Mouse (Mus musculus) cerebellum, adult 11-12 months (tissue): Measurements from ENCODE around the gene S100a14.

Experiments used
- DNase-seq: peaks from one replicate; pipeline ENCODE4 v3.0.0; 2022

The S100a14 gene

GRCm38 (mm10) chr3:90526580-90526979 lies at the start of gene S100a14:
Gene S100a14 (plus strand): TSS chr3:90526856.
- DNase-seq: no peak

DNA sequence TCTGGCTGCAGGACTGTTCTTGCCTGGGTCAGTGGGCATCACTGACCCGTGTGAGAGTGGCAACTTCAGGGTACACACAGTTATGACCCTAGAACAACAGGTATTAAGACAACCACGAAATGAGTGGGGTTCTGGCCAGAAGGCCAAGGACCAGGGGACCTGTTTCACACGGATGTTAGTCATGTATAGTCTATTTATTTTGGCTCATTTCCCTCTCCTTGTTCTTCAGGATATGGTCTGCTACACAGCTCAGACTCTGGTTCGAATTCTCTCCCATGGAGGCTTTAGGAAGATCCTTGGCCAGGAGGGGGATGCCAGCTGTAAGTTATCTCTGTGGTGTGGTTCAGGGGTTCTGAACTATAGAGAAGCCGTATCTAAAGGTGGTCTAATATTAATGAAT lies 39.7 kb upstream of the S100a14 start:
- DNase-seq: no peak

DNA sequence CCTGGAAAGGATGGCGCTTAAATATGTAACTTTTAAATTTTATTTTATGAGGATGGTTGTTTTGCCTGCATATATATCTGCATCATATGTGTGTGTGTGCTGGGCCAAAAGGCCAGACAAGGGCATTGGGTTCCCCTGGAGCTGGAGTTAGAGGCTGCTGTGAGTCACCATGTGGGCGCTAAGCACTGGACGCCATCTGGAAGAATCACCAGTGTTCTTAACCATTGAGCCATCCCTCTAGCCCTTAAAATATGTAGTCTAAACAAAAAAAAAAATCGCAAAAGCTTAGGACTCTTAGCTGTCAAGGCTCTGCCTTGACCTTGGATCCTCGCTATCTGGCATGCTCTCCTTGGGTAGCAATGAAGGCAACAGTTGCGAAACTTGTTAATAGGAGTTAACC lies 38.1 kb upstream of the S100a14 start:
- no peak for DNase-seq

DNA sequence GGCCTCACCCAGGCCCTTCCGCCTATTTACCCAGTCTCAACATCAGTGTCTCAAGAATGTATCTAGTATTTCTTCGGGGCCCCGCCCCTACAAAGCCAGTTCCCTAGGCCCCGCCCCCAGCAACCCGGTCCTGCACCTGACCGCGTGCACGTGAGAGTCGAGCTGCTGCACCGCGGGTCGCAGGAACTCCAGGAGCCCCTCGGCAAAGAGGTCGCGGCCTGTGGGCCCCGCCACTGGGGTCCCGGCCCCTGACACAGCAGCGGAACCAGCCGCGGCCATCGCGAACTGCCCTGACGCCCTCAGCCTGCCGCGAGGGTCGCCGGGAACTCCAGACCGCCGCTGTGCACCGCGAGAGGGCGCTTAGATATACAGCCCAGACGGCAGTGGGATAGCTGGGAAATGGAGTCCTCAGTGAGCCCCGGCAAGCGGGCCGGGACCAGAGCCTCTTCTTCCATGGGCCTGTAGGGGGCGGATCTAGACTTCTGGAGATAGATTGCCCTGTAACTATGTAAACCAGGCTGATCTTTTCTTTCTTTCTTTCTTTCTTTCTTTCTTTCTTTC lies 35.9 kb upstream of the S100a14 start, which contains the start of gene Snapin:
Gene Snapin (minus strand): TSS at position 338 of the 561 bp plus-strand sequence.
- DNase-seq: peak; percentile 94

GRCm38 (mm10) chr3:90491350-90491749 lies 35.3 kb upstream of the S100a14 start:
- peak; percentile 47 for DNase-seq

DNA sequence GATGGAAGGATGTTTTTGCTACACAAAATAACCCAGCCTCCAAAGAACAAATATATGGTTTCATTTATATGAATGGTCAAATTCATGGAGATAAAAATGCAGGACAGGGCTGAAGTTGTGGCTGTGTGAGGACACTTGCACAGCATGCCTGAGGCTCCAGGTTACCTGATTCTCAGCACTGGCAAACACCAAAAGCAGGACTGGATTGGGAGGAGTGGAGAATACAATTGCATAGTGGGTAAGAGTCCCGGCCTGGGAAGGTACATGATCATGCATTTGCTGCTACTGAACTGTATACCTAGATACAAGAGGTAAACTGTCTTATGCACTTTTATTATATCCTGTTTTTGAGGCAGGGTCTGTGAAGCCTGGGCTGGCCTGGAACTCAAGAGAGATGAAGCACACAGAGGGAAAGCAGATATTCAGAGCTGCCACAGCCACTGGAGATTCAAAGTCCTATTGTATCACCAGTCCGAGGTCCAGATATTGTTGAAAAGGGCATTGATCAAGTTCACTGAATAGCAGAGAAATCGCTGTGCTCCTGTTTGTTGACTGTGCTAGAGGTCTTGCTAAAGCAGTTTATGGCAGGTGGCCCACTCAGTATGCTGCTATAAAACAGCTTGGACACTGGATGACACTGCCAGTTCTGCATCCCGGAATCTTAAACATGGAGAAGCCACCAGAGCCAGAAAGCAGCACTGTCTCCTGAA lies 32.7 kb upstream of the S100a14 start:
- no peak for DNase-seq

- peak; percentile 11 for DNase-seq
Measured at GRCm38 (mm10) chr3:90495850-90496525, 30.7 kb upstream of the S100a14 start.

GRCm38 (mm10) chr3:90497597-90497996 lies 29.1 kb upstream of the S100a14 start:
- DNase-seq: no peak

- no peak for DNase-seq
Measured at GRCm38 (mm10) chr3:90503444-90503843, 23.2 kb upstream of the S100a14 start.

DNA sequence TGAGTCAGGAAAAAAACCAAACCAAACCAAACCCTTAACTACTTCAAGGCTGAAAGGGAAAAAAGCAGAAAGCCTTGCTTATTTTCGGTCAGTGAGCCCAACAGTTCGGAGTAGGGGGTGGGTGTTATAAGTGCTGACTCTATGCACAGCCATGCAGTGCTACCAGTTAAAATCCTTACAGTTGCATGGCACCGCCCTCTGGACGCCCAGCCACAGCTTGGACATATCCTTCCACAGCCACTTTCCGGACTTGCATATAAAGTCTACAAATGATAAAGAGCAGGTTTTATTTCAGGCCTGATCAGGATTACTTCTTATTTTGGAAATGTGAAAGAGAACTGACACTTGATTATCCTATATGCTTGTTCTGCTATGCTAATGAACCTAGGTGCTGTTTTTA lies 21.4 kb upstream of the S100a14 start:
- DNase-seq: no peak

DNA sequence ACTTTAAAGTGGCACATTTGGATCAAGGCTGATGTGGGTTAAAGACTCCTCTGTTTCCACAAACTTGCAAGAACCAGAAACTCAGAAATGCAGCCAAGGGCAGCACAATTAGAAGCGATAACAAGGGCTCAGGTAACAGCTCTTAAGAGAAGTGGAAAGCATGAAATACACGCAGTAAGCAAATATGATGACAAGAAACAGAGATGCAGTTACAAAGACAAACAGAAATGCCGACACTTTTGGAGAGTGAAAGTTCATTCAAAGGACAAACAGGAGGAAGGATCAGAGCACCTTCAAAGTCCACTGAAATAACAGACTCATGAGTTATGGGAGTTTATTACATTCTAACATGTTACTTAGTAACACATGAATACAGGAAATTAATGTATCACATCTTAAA lies 20.3 kb upstream of the S100a14 start:
- no peak for DNase-seq

- DNase-seq: no peak
Measured at GRCm38 (mm10) chr3:90508287-90508949, 18.2 kb upstream of the S100a14 start.

DNA sequence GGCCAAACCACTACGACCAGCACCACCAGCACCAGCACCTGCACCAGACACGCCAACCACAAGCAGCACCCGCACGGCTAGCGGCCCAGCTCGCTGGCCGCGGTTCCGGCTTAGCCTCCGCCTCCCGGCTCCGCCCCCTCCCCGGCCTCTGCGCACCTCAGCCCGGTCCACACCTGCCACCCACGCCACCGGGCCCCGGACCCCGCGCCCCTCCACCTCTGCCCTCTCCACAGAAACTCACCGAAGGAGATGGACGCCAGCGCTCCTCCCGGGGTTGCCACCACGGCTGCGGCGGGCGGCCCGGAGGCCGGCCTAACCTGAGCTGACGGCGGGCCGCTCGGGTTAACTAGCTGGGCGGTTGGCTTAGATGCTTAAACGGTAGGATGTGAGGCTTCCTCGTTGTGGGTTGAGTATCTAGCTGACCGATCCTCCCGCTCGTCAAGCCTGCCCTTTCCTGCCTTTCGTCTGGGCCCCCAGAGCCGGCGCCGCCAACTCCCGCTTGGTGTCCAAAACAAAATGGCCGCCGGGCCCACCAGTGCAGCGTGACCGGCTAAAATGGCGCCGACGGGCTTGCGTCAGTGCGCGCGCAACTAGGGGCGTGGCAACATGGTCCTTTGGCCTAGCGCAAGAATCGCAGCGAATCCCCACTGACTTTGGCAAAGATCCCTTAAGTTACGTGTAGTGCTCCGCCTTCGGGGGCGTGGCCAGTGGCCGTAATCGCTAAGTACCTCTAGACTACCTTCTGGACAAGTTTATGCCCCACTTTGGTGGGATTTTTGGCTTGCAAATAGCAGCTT lies 17.5 kb upstream of the S100a14 start, which contains the start of gene Chtop:
Gene Chtop (minus strand): TSS at position 549 of the 797 bp plus-strand sequence.
- DNase-seq: peak; percentile 98

DNA sequence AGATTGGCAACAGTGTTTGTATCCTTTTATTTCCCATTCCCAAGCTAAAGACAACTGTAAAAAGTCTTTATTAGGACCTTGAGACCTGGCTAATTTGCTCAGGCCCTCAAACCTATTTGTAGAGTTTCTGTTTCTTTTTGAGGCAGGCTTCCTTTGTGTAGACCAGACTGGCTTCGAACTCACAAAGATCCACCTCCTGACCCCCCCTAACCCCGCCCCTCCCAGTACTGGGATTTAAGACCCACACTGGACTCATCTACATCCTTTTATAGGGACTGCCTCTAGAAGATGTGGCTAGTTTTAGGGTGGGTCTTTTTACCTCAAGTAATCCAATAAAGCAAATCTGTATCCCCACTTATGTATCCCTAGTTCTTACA lies 16.9 kb upstream of the S100a14 start:
- DNase-seq: no peak

DNA sequence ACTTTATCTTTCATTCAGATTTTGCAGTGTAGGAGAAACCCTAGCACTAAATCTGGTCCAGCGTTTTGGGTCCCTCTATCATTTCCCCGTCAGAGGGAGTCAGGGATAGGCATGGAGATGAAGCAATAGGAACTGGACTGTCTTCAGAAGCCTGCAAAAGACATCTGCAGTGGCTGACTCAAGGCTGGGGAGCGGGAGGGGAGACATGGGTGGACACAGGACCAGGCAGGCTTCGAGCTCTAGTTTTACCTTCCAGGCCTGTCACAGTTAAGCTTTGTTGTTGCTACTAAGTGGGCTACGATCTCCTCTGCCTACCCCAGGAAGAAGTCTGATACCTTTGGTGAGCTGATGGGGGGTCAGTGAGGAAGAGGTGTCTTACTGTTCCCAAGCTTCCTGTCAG lies 14.4 kb upstream of the S100a14 start:
- no peak for DNase-seq

- no peak for DNase-seq
Measured at GRCm38 (mm10) chr3:90512948-90513642, 13.6 kb upstream of the S100a14 start.

GRCm38 (mm10) chr3:90513796-90514590 lies 12.7 kb upstream of the S100a14 start, which contains the start of the genes S100a1 and S100a13:
Gene S100a1 (minus strand): TSS chr3:90514392.
Gene S100a13 (plus strand): TSS chr3:90514435.
- DNase-seq: peak; percentile 52

- DNase-seq: no peak
Measured at GRCm38 (mm10) chr3:90514691-90515090, 12.0 kb upstream of the S100a14 start.

DNA sequence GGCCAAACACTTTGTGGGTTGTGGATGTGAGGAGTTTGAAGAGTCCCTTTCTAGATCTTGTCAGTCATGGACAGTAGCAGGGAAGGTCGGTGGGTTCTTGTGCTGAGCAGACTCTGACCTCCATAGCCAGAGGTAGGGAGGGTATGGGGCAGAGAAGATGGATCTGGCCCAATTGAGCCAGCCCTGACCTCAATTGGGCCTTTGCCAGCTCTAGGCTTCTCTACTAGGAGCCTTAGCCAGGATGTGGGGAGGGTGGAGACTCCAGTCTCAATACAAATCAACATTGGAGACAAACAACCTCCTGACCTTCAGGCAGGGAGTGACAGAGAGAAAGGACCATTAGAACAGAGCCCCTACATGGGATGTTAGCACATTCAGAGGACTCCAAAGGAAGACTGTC lies 11.4 kb upstream of the S100a14 start:
- DNase-seq: peak; percentile 12

GRCm38 (mm10) chr3:90515789-90516188 lies 10.9 kb upstream of the S100a14 start:
- DNase-seq: no peak

DNA sequence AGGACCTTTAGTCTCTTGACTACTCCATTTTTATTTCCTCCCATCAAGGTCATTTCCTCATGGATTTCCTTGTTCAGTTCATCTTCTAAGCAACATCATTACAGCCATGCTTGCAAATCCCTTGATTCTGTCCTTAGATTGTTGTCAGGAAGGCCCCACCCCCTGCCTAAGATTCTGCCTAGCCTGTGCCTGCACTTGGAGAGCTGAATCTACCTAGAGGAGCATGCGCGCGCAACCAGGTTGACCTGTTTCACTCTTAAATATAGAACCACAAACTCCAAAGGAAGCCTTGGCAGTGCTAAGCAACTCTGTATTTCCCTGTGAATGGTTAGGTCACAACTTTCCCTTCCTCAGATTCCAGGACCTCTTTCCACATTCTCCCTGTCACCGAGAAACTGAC lies 8.9 kb upstream of the S100a14 start:
- no peak for DNase-seq
